In genomic region chr3:88834951-88835491, GRCm38 (mm10) we compare ENCODE assay signal across 7 mouse cellular contexts. TPM values are rescaled to one million over a fixed set of nuclear protein-coding genes. Genes with fewer than 3 reads are reported as not detected.
A peak's percentile ranks its signal among the peaks of the same experiment; 100 is the strongest.
DNase-seq lines count a peak whose midpoint lies in the region; ATAC-seq and TF ChIP-seq lines count a peak whose summit lies in the region.
"Not testable (repeated sequence)": the region's sequence is repeated elsewhere in the genome, so short reads cannot be mapped to it uniquely, and the experiment has no call there.

Gene Gon4l (plus strand): TSS chr3:88835231.

- 2% methylated on average over 20 of the region's 39 CpGs for WGBS in hindbrain, postnatal 0 days

- peak within 1 kb of the TSS; percentile 31; the same call in 1 of the 2 replicates for H3K4me2 ChIP-seq in hindbrain, postnatal 0 days (ENCODE audit: low read depth, low read length)

- TF ChIP-seq CTCF in hindbrain, postnatal 0 days (IDR thresholded peaks at IDR 0.05; ENCODE audit: low read depth), result not testable (repeated sequence)

- not testable (repeated sequence) for H3K27me3 ChIP-seq in hindbrain, postnatal 0 days (ENCODE audit: insufficient read depth, low read length)

- DNase-seq in adrenal gland, adult 18-20 months (ENCODE audit: low spot score in 2 of 2), result peak in 1 of 2 experiments; percentile 22
- DNase-seq in embryo, embryonic 10.5 days (ENCODE audit: low spot score), result peak; percentile 66
- peak; percentile 16 for DNase-seq in gastrocnemius, postnatal 25 days
- DNase-seq in hindbrain, postnatal 0 days (ENCODE audit: low spot score), result peak; percentile 67
- peak; percentile 21 for DNase-seq in left cerebral cortex, adult 11 months (ENCODE audit: low spot score)
- DNase-seq in lung, postnatal 25 days (ENCODE audit: low spot score), result peak; percentile 39
- peak; percentile 22 for DNase-seq in retina, adult 2 months (ENCODE audit: low read depth, low spot score)

- ATAC-seq in hindbrain, postnatal 0 days, result peak; percentile 76

- H3K4me3 ChIP-seq in hindbrain, postnatal 0 days (ENCODE audit: low read length), result peak within 1 kb of the TSS; percentile 26

- not testable (repeated sequence) for H3K9ac ChIP-seq in hindbrain, postnatal 0 days (replicated peaks; ENCODE audit: low read length)

- not testable (repeated sequence) for H3K4me1 ChIP-seq in hindbrain, postnatal 0 days (ENCODE audit: insufficient read depth, low read length)

- not testable (repeated sequence) for H3K9me3 ChIP-seq in hindbrain, postnatal 0 days (ENCODE audit: low read length)

- peak within 1 kb of the TSS; percentile 71 for H3K27ac ChIP-seq in hindbrain, postnatal 0 days

- not testable (repeated sequence) for H3K36me3 ChIP-seq in hindbrain, postnatal 0 days (ENCODE audit: insufficient read depth, low read length)

RNA-seq across cellular contexts. Expression of gene Gon4l, which starts in this region (rescaled TPM):
- 10 to 100 TPM; 25.2 to 27.4 TPM for total RNA-seq in adrenal gland, adult 18-20 months (2021)
- total RNA-seq in gastrocnemius, postnatal 25 days (2021), result 10 to 100 TPM; 11.7 to 12.4 TPM
- total RNA-seq in hindbrain, postnatal 0 days (2014; rRNA removed), result 33.6 and 34.3 TPM in 2 replicates
- 7.6 and 8.4 TPM in 2 replicates for polyA plus RNA-seq in hindbrain, postnatal 0 days (2015; fragmentation: Nextera tagmentation; extraction: Ambion mirVana)
